Mouse (Mus musculus): ENCODE results near the gene Chrnb2. TPM values are rescaled to one million over a fixed set of nuclear protein-coding genes. Genes with fewer than 3 reads are reported as not detected.

The Chrnb2 gene
- total and polyA plus RNA-seq, 3 experiments, result 0.19 to 1.3 (median 0.59) TPM

- Histone ChIP-seq H3K4me2 (ENCODE audit: insufficient read depth, low read depth, poor library complexity, severe bottlenecking) (peak overlapping the region; percentile 86; the same call in 1 of the 2 replicates), H3K4me1 (ENCODE audit: control insufficient read depth in 1 of 2, insufficient read depth in 2 of 2) (peaks cover 15 to 49% of the 10 kb centered on the region in 2 experiments; a peak in 3 of 4 replicates), H3K9ac (ENCODE audit: insufficient read depth, low read depth) (peak overlapping the region; percentile 99), H3K4me3 (replicated peaks in 1 of 3; ENCODE audit: low read depth in 2 of 3, low read length in 2 of 3, poor library complexity in 1 of 3) (peak overlapping the region; percentile 90 to 99 (median 90)), H3K9me3 (replicated peaks; ENCODE audit: low read length) (no peaks in the 10 kb centered on the region), H3K27ac (ENCODE audit: insufficient read depth, low read depth) (peak overlapping the region; percentile 59; the same call in 1 of the 2 replicates), H3K79me2 (replicated peaks; ENCODE audit: control insufficient read depth, extremely low read depth, insufficient read depth, poor library complexity, severe bottlenecking) (peaks cover 27% of the 10 kb centered on the region), H3K27me3 (replicated peaks) (no peaks in the 10 kb centered on the region), H3K36me3 (replicated peaks in 1 of 2; ENCODE audit: control insufficient read depth in 1 of 2, insufficient read depth in 1 of 2, low read length in 1 of 2) (peaks cover 24 to 62% of the 10 kb centered on the region in 2 experiments)
- dilution Hi-C loops (cut with MboI; ENCODE audit: extremely low pct_ligation_motif_present, extremely low pct_unique_long_range_greater_than_20kb, low sequenced_read_pairs) (no loop called here), in situ Hi-C loops (cut with MboI; ENCODE audit: low pct_ligation_motif_present, low pct_unique_long_range_greater_than_20kb, low sequenced_read_pairs) (loop anchor here (25.0 kb wide), 1 partner anchor 436 kb away; the partner anchor contains the start of genes Adam15 and Efna4)
- TF ChIP-seq MAFK (IDR thresholded peaks at IDR 0.05; ENCODE audit: insufficient replicate concordance, low read length) (no peak), USF1 (IDR thresholded peaks at IDR 0.05; ENCODE audit: low read depth, low read length) (no peak), MEF2A (IDR thresholded peaks at IDR 0.05; ENCODE audit: borderline replicate concordance, low read depth, low read length) (no peak), TCF12 (IDR thresholded peaks at IDR 0.05; ENCODE audit: low read depth, low read length) (no peak), RCOR1 (conservative IDR thresholded peaks at IDR 0.05; ENCODE audit: low read depth, low read length) (no peak), ZC3H11A (IDR thresholded peaks at IDR 0.05; ENCODE audit: low read depth, low read length) (no peak), POLR2AphosphoS2 (IDR thresholded peaks at IDR 0.05; ENCODE audit: low read depth, low read length) (no peak), JUN (IDR thresholded peaks at IDR 0.05; ENCODE audit: insufficient read depth, low read depth, low read length) (no peak), MXI1 (IDR thresholded peaks at IDR 0.05; ENCODE audit: low read depth, low read length) (no peak), HCFC1 (IDR thresholded peaks at IDR 0.05; ENCODE audit: low read depth, low read length) (no peak), ELF1 (IDR thresholded peaks at IDR 0.05; ENCODE audit: low read depth, low read length) (no peak), UBTF (IDR thresholded peaks at IDR 0.05; ENCODE audit: low read depth, low read length) (no peak; the same call in 1 of the 2 replicates), ZKSCAN1 (IDR thresholded peaks at IDR 0.05; ENCODE audit: borderline replicate concordance, low read depth, low read length) (no peak), CTCF (conservative IDR thresholded peaks at IDR 0.05 in 1 of 2, IDR thresholded peaks at IDR 0.05 in 1 of 2; ENCODE audit: low read depth in 2 of 2, low read length in 2 of 2) (no peak), GABPA (IDR thresholded peaks at IDR 0.05; ENCODE audit: insufficient replicate concordance, low read depth, low read length) (no peak), MAX (IDR thresholded peaks at IDR 0.05; ENCODE audit: low read length) (no peak), SMC3 (IDR thresholded peaks at IDR 0.05; ENCODE audit: low read depth, low read length) (no peak), SIN3A (IDR thresholded peaks at IDR 0.05; ENCODE audit: low read length) (no peak; the same call in 1 of the 2 replicates), EP300 (IDR thresholded peaks at IDR 0.05; ENCODE audit: low read length) (no peak), MAZ (IDR thresholded peaks at IDR 0.05; ENCODE audit: low read depth, low read length) (no peak)
- no peak for DNase-seq (ENCODE audit: extremely low read depth)
Observed at GRCm38 (mm10) chr3:89773740-89774211, 9.3 kb upstream of the Chrnb2 start.

All from CH12.LX (cell line).